Mouse (Mus musculus) ovary, adult 18-20 months (tissue): ENCODE results near the gene Olfr1314.

Experiments
- DNase-seq: peaks from one replicate; pipeline ENCODE4 v3.0.0; 2022; ENCODE audit warnings: low spot score, mixed read lengths

Gene Olfr1314

GRCm38 (mm10) chr2:112096681-112097080, at the start of gene Olfr1314:
TSS of gene Olfr1314 (minus strand) at chr2:112096781.
- DNase-seq = no peak

- DNase-seq = no peak
These were observed 43.4 kb upstream of the Olfr1314 start, which contains the start of gene Olfr1317 for GRCm38 (mm10) chr2:112140029-112140428. TSS of gene Olfr1317 (plus strand) at chr2:112140329.

DNA sequence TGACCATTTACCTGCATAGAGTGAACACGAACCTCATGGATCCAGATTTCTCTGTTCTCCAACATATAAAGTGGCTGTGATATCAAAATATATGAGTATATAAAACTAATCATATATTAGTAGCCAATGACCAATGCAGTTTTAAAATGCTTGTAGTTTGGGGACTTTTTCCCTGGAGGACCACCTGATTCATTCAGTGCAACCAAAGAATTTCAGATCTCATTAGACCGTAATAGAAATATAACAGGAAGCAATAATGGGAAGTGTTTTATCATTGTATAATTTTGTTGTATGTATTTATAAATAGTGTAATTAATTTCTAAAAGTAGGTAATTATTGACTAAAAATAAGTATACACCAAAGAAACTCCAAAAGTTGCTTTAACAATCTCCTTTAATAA, 38.3 kb upstream of the Olfr1314 start, which contains the start of gene Olfr1316:
TSS of gene Olfr1316 (minus strand) at position 101 of the 400 bp plus-strand sequence.
- no peak for DNase-seq

DNA sequence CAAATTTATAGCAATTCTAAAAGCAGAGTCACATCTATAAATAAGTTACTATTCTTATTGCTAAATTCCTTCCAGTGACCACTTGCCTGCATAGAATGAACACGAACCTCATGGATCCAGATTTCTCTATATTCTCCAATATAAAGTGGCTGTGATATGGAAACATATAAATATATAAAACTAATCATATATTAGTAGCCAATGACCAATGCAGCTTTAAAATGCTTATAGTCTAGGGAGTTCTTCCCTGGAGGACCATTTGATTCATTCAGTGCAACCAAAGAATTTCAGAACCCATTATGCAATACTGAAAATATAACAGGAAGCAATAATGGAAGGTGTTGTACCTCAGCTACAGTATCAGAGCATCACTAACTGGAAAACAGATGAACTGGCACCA, 18.8 kb upstream of the Olfr1314 start, which contains the start of gene Olfr1315-ps1:
TSS of gene Olfr1315-ps1 (minus strand) at position 101 of the 400 bp plus-strand sequence.
- DNase-seq = no peak

- DNase-seq = no peak
These were observed 18.8 kb downstream of the Olfr1314 start, which contains the start of gene Olfr1313 for GRCm38 (mm10) chr2:112077743-112078142. TSS of gene Olfr1313 (minus strand) at chr2:112077843.

DNA sequence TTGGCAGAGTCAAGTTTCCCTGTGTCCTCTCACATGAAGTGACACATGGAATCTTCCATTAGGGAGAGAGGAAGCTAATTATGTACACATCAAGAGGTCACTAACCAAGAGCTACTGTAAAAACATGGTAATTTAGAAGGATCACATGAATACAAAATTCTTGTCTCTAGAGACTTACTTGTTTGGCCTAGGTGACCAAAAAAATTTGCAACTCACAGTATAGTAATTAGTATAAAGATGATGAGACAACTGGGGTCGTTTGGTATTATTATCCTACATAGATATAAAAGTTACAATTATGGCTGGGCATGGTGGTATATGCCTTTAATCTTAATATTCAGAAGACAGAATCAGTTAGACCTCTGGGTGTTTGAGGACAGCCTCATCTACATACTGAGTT, 46.4 kb downstream of the Olfr1314 start, which contains the start of gene Olfr1312:
TSS of gene Olfr1312 (minus strand) at position 101 of the 400 bp plus-strand sequence.
- no peak for DNase-seq
